Comparison of ENCODE assay signal across 8 mouse cellular contexts in the genomic region with DNA sequence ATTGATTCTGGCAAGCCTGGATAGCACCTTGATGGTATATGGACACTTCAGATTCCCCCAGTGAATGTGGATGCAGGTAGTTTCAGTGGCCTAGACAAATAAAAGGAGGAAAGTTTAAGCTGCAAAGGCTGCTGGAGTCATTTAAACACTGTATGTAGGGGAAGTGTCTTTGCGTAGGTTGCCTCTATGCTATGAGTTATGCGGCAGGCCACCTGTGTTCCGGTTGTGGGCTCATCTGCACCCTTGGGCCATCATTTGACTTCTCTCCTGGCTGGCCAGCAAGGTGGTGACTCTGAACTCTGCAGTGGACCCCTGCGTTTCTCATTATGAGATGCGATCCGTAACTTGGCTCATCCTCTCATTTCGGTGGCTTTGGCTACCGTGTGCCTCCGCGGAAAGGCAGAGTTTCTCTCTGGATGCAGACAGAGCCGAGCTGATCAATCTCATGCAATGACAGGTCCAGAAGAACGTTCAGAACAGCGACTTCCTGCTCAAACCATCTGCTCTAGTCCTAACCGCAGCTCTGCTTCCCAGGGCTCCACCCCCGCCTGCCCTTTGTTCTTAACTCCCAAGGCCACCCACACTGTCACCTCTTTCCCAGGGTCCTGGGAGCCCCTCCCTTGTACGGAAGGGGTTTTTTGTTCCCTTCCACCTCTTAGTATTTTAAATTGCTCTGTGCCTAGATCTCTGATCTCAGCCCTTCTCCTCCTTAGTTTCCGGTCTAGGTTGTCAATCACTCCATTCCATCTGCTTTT. TPM values are rescaled to one million over a fixed set of nuclear protein-coding genes. Genes with fewer than 3 reads are reported as not detected.
DNase-seq lines count a peak whose midpoint lies in the region; ATAC-seq and TF ChIP-seq lines count a peak whose summit lies in the region.

No protein-coding gene starts in this region.

- no peak for TF ChIP-seq EP300 in heart, postnatal 0 days (IDR thresholded peaks at IDR 0.05; ENCODE audit: low read depth)

- peak; percentile 10 to 13 for DNase-seq in B cell, adult 2 months
- peak; percentile 44 for DNase-seq in MN1 (ENCODE audit: low spot score)
- peak; percentile 68 for DNase-seq in embryo, embryonic 10 days (ENCODE audit: low spot score)
- DNase-seq in heart, postnatal 0 days (ENCODE audit: low spot score): peak; percentile 52
- peak; percentile 47 to 54 for DNase-seq in kidney, postnatal 36 days
- peak; percentile 26 to 33 for DNase-seq in lung, postnatal 4 days

- ATAC-seq in heart, postnatal 0 days (ENCODE audit: insufficient read depth, low read depth): peak; percentile 44
- ATAC-seq in stomach, embryonic 16.5 days (ENCODE audit: insufficient read depth, low FRiP score): peak; percentile 70; the same call in 1 of the 2 replicates
- no peak for ATAC-seq in monocyte, adult 5-6 weeks (replicated peaks; ENCODE audit: insufficient number of reproducible peaks, low FRiP score, low TSS enrichment, poor library complexity, severe bottlenecking)

- TF ChIP-seq CTCF in heart, postnatal 0 days (IDR thresholded peaks at IDR 0.05; ENCODE audit: low read depth): no peak

- peak overlapping the region; percentile 56 for H3K4me2 ChIP-seq in heart, postnatal 0 days (ENCODE audit: low read depth, low read length)
- peak overlapping the region; percentile 59 for H3K4me2 ChIP-seq in stomach, embryonic 16.5 days (ENCODE audit: low read depth, low read length)

- WGBS in heart, postnatal 0 days: 44% methylated on average over 17 of the region's 17 CpGs
- WGBS in stomach, embryonic 16.5 days: 23% methylated on average over 17 of the region's 17 CpGs

- H3K4me3 ChIP-seq in heart, postnatal 0 days (ENCODE audit: low read depth, low read length): peak overlapping the region; percentile 31
- peak overlapping the region; percentile 22 for H3K4me3 ChIP-seq in stomach, embryonic 16.5 days (replicated peaks; ENCODE audit: low read length)

- H3K27ac ChIP-seq in heart, postnatal 0 days (ENCODE audit: low read depth): peak overlapping the region; percentile 65
- H3K27ac ChIP-seq in stomach, embryonic 16.5 days (ENCODE audit: low read length): peak overlapping the region; percentile 52; the same call in 1 of the 2 replicates

- no peaks in the 10 kb centered on the region for H3K36me3 ChIP-seq in heart, postnatal 0 days (replicated peaks; ENCODE audit: control insufficient read depth, insufficient read depth, low read length)
- no peaks in the 10 kb centered on the region for H3K36me3 ChIP-seq in stomach, embryonic 16.5 days (ENCODE audit: control insufficient read depth, insufficient read depth, low read length)

- H3K9ac ChIP-seq in heart, postnatal 0 days (replicated peaks; ENCODE audit: low read depth, low read length): no peak overlapping the region
- 0 out of 2 replicates have a peak overlapping the region, but pooled peaks have one; percentile 44 for H3K9ac ChIP-seq in stomach, embryonic 16.5 days (ENCODE audit: low read length)

- H3K4me1 ChIP-seq in heart, postnatal 0 days (ENCODE audit: control insufficient read depth, insufficient read depth): peaks cover 11% of the 10 kb centered on the region
- peaks cover 21% of the 10 kb centered on the region for H3K4me1 ChIP-seq in stomach, embryonic 16.5 days (ENCODE audit: control insufficient read depth, insufficient read depth, low read length)

- H3K27me3 ChIP-seq in heart, postnatal 0 days (ENCODE audit: control insufficient read depth, insufficient read depth, low read length): no peaks in the 10 kb centered on the region
- H3K27me3 ChIP-seq in stomach, embryonic 16.5 days (ENCODE audit: control insufficient read depth, insufficient read depth, low read length): no peaks in the 10 kb centered on the region

- no peaks in the 10 kb centered on the region for H3K9me3 ChIP-seq in heart, postnatal 0 days (replicated peaks; ENCODE audit: control insufficient read depth, low read length)
- H3K9me3 ChIP-seq in stomach, embryonic 16.5 days (replicated peaks; ENCODE audit: control insufficient read depth, low read length): no peaks in the 10 kb centered on the region

RNA-seq across cellular contexts. Expression of a gene that starts 20.3 kb away (rescaled TPM):
- total RNA-seq in heart, postnatal 0 days (2014; rRNA removed; ENCODE audit: low replicate concordance): 3.9 and 5.3 TPM in 2 replicates
- 1.7 and 1.9 TPM in 2 replicates for polyA plus RNA-seq in heart, postnatal 0 days (2015; fragmentation: Nextera tagmentation; extraction: Ambion mirVana)
- polyA plus RNA-seq in stomach, embryonic 16.5 days (2015; fragmentation: Nextera tagmentation; extraction: Ambion mirVana): 2.8 and 3.3 TPM in 2 replicates
- 2.9 to 7.4 TPM (median 6.0 TPM) in 3 replicates for total RNA-seq in monocyte, adult 5-6 weeks (2017)

Comparison
In these comparisons a context has a peak if more than half of its experiments do, and no peak if none do; other contexts are left out.
1. DNase-seq: peak in every context shown above with its lines; median percentile 68 in embryo, embryonic 10 days; 52 in heart, postnatal 0 days; 50 in kidney, postnatal 36 days; 44 in MN1; 30 in lung, postnatal 4 days; 12 in B cell, adult 2 months.